Mouse (Mus musculus) right cerebral cortex, postnatal 36 days (tissue): ENCODE data around the gene Nebl.

ENCODE experiments used
- DNase-seq, 2 experiments: peaks; one replicate each; pipeline ENCODE4 v3.0.0; 2022; ENCODE audit warnings: low spot score in 2 of 2, mixed read lengths in 1 of 2

The Nebl gene

GRCm38 (mm10) chr2:17638631-17639030, 92.6 kb downstream of the Nebl start:
- DNase-seq = no peak

- no peak for DNase-seq
Measured at GRCm38 (mm10) chr2:17623931-17624330, 107.3 kb downstream of the Nebl start.

- DNase-seq = no peak
Measured at GRCm38 (mm10) chr2:17610259-17610658, 121.0 kb downstream of the Nebl start.

GRCm38 (mm10) chr2:17603573-17603972, 127.7 kb downstream of the Nebl start:
- DNase-seq = no peak

GRCm38 (mm10) chr2:17600652-17601051, 130.6 kb downstream of the Nebl start:
- no peak for DNase-seq

- DNase-seq = no peak
Measured at GRCm38 (mm10) chr2:17599860-17600259, 131.4 kb downstream of the Nebl start.

GRCm38 (mm10) chr2:17597932-17598331, 133.3 kb downstream of the Nebl start:
- no peak for DNase-seq

- no peak for DNase-seq
Measured at GRCm38 (mm10) chr2:17589669-17590068, 141.6 kb downstream of the Nebl start.

- DNase-seq = no peak
Measured at GRCm38 (mm10) chr2:17585329-17585992, 145.8 kb downstream of the Nebl start.

- DNase-seq = no peak
Measured at GRCm38 (mm10) chr2:17575648-17576047, 155.6 kb downstream of the Nebl start.

- DNase-seq = no peak
Measured at GRCm38 (mm10) chr2:17571716-17572115, 159.5 kb downstream of the Nebl start.

GRCm38 (mm10) chr2:17558889-17559742, 172.1 kb downstream of the Nebl start:
- no peak for DNase-seq

GRCm38 (mm10) chr2:17549895-17550558, 181.2 kb downstream of the Nebl start:
- no peak for DNase-seq

GRCm38 (mm10) chr2:17546354-17546948, 184.8 kb downstream of the Nebl start:
- no peak for DNase-seq

- DNase-seq = no peak
Measured at GRCm38 (mm10) chr2:17539737-17540136, 191.5 kb downstream of the Nebl start.

- DNase-seq = peak; percentile 61 to 70
Measured at GRCm38 (mm10) chr2:17538493-17538892, 192.8 kb downstream of the Nebl start.

GRCm38 (mm10) chr2:17531355-17532105, 199.7 kb downstream of the Nebl start:
- peak; percentile 59 to 64 for DNase-seq

GRCm38 (mm10) chr2:17525739-17526526, 205.3 kb downstream of the Nebl start:
- DNase-seq = no peak

GRCm38 (mm10) chr2:17525211-17525610, 206.1 kb downstream of the Nebl start:
- DNase-seq = no peak

GRCm38 (mm10) chr2:17524205-17524978, 206.9 kb downstream of the Nebl start:
- no peak for DNase-seq
